Mouse (Mus musculus): ENCODE measurements around the gene Tom1. TPM values are rescaled to one million over a fixed set of nuclear protein-coding genes. Genes with fewer than 3 reads are reported as not detected.

The Tom1 gene
- polyA plus RNA-seq, 1 experiment from 2014 or later: 40.3 TPM

DNA sequence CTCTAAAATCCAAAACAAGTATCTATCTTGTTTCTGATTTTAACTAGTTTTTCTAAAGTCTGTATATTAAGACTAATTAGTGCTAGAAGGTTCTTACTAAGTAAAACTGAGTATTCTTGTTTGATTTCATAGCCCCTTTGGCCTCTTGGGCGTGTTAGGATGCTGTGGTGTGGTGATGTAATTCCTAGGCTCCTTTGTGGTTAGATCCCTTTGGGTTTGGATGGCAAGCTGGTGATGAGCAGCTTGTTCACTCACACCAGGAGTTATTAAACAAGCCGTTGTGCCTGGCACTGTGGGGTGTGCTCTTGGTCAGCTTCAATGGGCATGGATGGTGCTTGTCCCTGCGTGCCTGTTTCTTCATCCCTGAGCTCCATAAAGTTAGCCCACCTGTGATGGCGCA lies 19.8 kb downstream of the Tom1 start:
- peaks cover 40% of the 10 kb centered on the region for H3K36me3 ChIP-seq
- no peaks in the 10 kb centered on the region for H3K4me1 ChIP-seq
- H3K27ac ChIP-seq: no peak overlapping the region
- H3K9me3 ChIP-seq: no peaks in the 10 kb centered on the region
- no peak for DNase-seq (ENCODE audit: low spot score)
- WGBS: 89% methylated on average over 4 of the region's 4 CpGs
- H3K27me3 ChIP-seq (ENCODE audit: insufficient read depth, poor library complexity, severe bottlenecking): no peaks in the 10 kb centered on the region
- no peak overlapping the region for H3K4me3 ChIP-seq

DNA sequence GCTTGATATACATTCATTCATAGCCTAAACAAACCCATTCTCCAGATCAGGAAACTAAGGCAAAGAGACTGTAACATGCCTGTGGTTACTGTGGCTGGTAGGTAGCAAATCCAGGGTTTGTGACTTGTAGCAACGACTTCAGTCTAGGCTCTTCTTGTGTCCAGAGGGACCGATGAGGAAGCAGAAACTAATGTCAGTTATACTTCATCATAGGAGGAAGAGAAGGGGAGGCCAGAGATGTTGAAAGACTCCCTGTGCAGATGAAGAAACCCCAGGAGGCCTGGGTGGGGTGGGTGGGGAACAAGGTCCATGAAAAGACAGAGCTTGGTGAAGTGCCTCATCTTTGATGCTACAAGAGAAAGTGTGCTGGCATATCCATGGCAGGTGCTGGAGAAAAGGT lies 22.2 kb downstream of the Tom1 start:
- Histone ChIP-seq H3K9me3 (no peaks in the 10 kb centered on the region), H3K27ac (no peak overlapping the region), H3K36me3 (peaks cover 50% of the 10 kb centered on the region), H3K27me3 (ENCODE audit: insufficient read depth, poor library complexity, severe bottlenecking) (no peaks in the 10 kb centered on the region), H3K4me3 (no peak overlapping the region), H3K4me1 (no peaks in the 10 kb centered on the region)
- 85% methylated on average over 2 of the region's 2 CpGs for WGBS
- DNase-seq (ENCODE audit: low spot score): no peak

DNA sequence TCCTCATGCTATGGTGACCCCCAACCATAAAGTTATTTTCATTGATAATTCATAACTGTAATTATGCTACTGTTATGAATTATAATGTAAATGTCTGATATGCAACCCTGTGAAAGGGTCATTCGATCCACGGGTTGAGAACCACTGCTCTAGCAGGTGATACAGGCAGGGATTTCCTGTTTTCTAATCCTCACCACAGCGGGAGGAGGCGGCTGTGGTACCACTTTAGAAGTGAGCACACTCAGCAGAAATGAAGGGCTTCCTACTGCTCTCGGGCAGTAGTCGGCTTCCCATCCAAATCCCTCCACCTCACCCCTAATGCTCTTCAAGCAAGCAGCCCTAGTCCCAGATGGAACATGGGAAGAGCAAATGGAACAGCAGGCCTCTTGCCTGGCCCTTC lies 26.5 kb downstream of the Tom1 start:
- no peak overlapping the region for H3K4me3 ChIP-seq
- peaks cover 59% of the 10 kb centered on the region for H3K36me3 ChIP-seq
- WGBS: 72% methylated on average over 6 of the region's 6 CpGs
- H3K27ac ChIP-seq: no peak overlapping the region
- H3K4me1 ChIP-seq: peaks cover 11% of the 10 kb centered on the region
- no peaks in the 10 kb centered on the region for H3K9me3 ChIP-seq
- DNase-seq (ENCODE audit: low spot score): no peak
- H3K27me3 ChIP-seq (ENCODE audit: insufficient read depth, poor library complexity, severe bottlenecking): no peaks in the 10 kb centered on the region

- H3K27ac ChIP-seq: no peak overlapping the region
- peaks cover 11% of the 10 kb centered on the region for H3K4me1 ChIP-seq
- WGBS: 75% methylated on average over 2 of the region's 2 CpGs
- no peak for DNase-seq (ENCODE audit: low spot score)
- no peak overlapping the region for H3K4me3 ChIP-seq
- no peaks in the 10 kb centered on the region for H3K27me3 ChIP-seq (ENCODE audit: insufficient read depth, poor library complexity, severe bottlenecking)
- H3K9me3 ChIP-seq: no peaks in the 10 kb centered on the region
- H3K36me3 ChIP-seq: peaks cover 64% of the 10 kb centered on the region
Observed at GRCm38 (mm10) chr8:75060815-75061214, 27.3 kb downstream of the Tom1 start.

DNA sequence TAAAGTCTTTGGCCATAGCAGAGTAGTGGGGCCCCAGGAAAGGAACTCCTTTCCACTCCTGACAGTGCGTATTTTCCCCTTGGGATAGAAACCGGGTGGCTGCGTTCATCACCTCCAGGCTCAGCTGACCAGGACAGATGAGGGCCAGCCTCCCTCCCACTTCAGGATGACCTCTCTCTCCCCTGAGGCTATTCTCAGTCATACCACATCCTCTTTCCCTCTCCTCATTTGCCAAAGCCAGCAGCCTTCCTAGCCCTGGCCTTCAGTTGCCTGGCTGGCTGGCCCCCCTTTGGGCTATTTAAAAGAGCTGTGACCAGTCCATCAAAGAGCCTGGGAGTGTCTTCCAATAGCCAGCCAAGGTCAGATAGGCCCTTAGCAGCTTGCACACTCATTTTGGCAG lies 29.8 kb downstream of the Tom1 start:
- Histone ChIP-seq H3K27me3 (ENCODE audit: insufficient read depth, poor library complexity, severe bottlenecking) (no peaks in the 10 kb centered on the region), H3K4me3 (no peak overlapping the region), H3K4me1 (peaks cover 14% of the 10 kb centered on the region), H3K9me3 (no peaks in the 10 kb centered on the region), H3K36me3 (peaks cover 69% of the 10 kb centered on the region), H3K27ac (no peak overlapping the region)
- 63% methylated on average over 3 of the region's 3 CpGs for WGBS
- DNase-seq (ENCODE audit: low spot score): no peak

- Histone ChIP-seq H3K4me1 (peaks cover 14% of the 10 kb centered on the region), H3K36me3 (peaks cover 59% of the 10 kb centered on the region), H3K4me3 (no peak overlapping the region), H3K9me3 (no peaks in the 10 kb centered on the region), H3K27me3 (ENCODE audit: insufficient read depth, poor library complexity, severe bottlenecking) (no peaks in the 10 kb centered on the region), H3K27ac (no peak overlapping the region)
- 85% methylated on average over 3 of the region's 3 CpGs for WGBS
- no peak for DNase-seq (ENCODE audit: low spot score)
Observed at GRCm38 (mm10) chr8:75064790-75065189, 31.3 kb downstream of the Tom1 start.

GRCm38 (mm10) chr8:75067287-75067686 lies 33.8 kb downstream of the Tom1 start:
- H3K36me3 ChIP-seq: peaks cover 46% of the 10 kb centered on the region
- H3K27me3 ChIP-seq (ENCODE audit: insufficient read depth, poor library complexity, severe bottlenecking): no peaks in the 10 kb centered on the region
- H3K9me3 ChIP-seq: no peaks in the 10 kb centered on the region
- no peak overlapping the region for H3K4me3 ChIP-seq
- DNase-seq (ENCODE audit: low spot score): no peak
- no peak overlapping the region for H3K27ac ChIP-seq
- WGBS: 66% methylated on average over 6 of the region's 6 CpGs
- peaks cover 18% of the 10 kb centered on the region for H3K4me1 ChIP-seq

GRCm38 (mm10) chr8:75070297-75070696 lies 36.8 kb downstream of the Tom1 start:
- no peaks in the 10 kb centered on the region for H3K27me3 ChIP-seq (ENCODE audit: insufficient read depth, poor library complexity, severe bottlenecking)
- no peak for DNase-seq (ENCODE audit: low spot score)
- WGBS: 64% methylated on average over 1 of the region's 1 CpGs

GRCm38 (mm10) chr8:75071627-75072346 lies 38.3 kb downstream of the Tom1 start:
- Histone ChIP-seq H3K27me3 (ENCODE audit: insufficient read depth, poor library complexity, severe bottlenecking) (no peaks in the 10 kb centered on the region), H3K9me3 (no peaks in the 10 kb centered on the region), H3K36me3 (peaks cover 14% of the 10 kb centered on the region), H3K4me3 (no peak overlapping the region), H3K4me1 (0 out of 2 replicates have a peak, but pooled peaks cover 7% of the 10 kb centered on the region), H3K27ac (0 out of 2 replicates have a peak overlapping the region, but pooled peaks have one; percentile 47)
- 27% methylated on average over 4 of the region's 4 CpGs for WGBS
- DNase-seq (ENCODE audit: low spot score): peak; percentile 93

More at GRCm38 (mm10) chr8:75070297-75070696, 36.8 kb downstream of the Tom1 start:
- Histone ChIP-seq H3K27ac (no peak overlapping the region), H3K9me3 (no peaks in the 10 kb centered on the region), H3K4me3 (no peak overlapping the region), H3K4me1 (0 out of 2 replicates have a peak, but pooled peaks cover 7% of the 10 kb centered on the region), H3K36me3 (peaks cover 28% of the 10 kb centered on the region)

DNA sequence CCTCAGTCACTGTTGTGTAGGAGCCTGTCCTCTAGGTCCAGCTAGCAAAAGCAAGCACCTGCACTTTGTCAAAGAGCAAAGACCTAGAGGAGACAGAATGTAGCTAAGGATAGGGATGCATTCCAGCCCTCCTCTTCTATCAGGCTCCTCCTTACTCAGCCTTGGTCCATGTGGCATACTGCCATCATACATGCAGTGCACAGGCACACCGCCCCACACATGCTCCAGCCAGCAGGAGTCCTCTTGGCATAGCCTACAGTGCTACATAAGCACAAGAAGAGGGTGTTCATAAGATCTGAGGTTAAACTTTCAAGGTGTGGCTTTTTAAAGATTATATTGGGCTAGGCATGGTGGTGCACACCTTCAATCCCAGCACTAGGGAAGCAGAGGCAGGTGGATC lies 41.4 kb downstream of the Tom1 start:
- no peaks in the 10 kb centered on the region; the same call in 1 of the 2 replicates for H3K36me3 ChIP-seq
- H3K27me3 ChIP-seq (ENCODE audit: insufficient read depth, poor library complexity, severe bottlenecking): no peaks in the 10 kb centered on the region
- no peaks in the 10 kb centered on the region for H3K9me3 ChIP-seq
- H3K27ac ChIP-seq: no peak overlapping the region
- no peak overlapping the region for H3K4me3 ChIP-seq
- DNase-seq (ENCODE audit: low spot score): no peak
- WGBS: 91% methylated on average over 1 of the region's 1 CpGs
- 0 out of 2 replicates have a peak, but pooled peaks cover 4% of the 10 kb centered on the region for H3K4me1 ChIP-seq

DNA sequence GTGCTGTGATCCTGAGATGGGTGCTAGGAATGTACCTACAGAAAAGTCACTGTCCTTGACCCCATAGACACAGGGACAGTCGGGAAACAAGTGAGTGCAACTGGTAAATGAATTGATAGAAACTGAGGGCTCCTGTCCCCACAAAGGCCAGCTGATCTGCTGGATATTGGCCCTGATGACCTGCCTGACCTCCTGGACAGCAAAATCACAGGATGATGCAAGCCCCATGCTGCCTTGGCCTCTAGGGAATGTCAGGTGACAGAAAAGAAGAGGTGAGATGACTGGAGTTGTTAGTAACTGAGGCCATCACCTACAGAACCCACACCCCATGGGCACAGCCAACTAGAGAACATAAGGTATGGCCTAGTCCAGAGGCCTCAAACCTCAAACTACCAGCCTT lies 44.7 kb downstream of the Tom1 start:
- H3K36me3 ChIP-seq: no peaks in the 10 kb centered on the region
- no peak for DNase-seq (ENCODE audit: low spot score)
- no peak overlapping the region for H3K27ac ChIP-seq
- 76% methylated on average over 1 of the region's 1 CpGs for WGBS
- H3K9me3 ChIP-seq: no peaks in the 10 kb centered on the region
- peaks cover under 1% of the 10 kb centered on the region; the same call in 1 of the 2 replicates for H3K4me1 ChIP-seq
- H3K4me3 ChIP-seq: no peak overlapping the region
- H3K27me3 ChIP-seq (ENCODE audit: insufficient read depth, poor library complexity, severe bottlenecking): no peaks in the 10 kb centered on the region

DNA sequence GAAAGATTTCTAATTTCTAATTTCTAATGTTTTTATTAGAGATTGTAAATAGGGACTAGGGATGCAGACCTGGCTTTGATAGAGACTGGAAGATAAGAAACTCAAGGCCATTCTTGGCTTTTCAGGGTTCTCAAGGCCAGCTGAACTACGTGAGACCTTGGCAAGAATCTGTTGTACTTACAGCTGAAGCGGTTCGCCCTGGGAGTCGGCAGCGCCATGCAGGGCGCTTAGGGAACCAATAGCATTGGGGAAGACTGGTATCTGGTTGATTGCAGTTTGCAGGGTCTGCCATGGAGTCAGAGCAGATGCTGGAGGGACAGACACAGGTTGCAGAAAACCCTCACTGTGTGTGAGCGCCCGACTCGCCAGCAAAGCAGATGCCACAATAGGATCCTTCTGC lies 45.3 kb downstream of the Tom1 start:
- H3K36me3 ChIP-seq: no peaks in the 10 kb centered on the region
- peaks cover 7% of the 10 kb centered on the region; the same call in 1 of the 2 replicates for H3K4me1 ChIP-seq
- H3K27ac ChIP-seq: no peak overlapping the region
- WGBS: 92% methylated on average over 9 of the region's 9 CpGs
- no peak for DNase-seq (ENCODE audit: low spot score)
- H3K27me3 ChIP-seq (ENCODE audit: insufficient read depth, poor library complexity, severe bottlenecking): no peaks in the 10 kb centered on the region
- no peak overlapping the region for H3K4me3 ChIP-seq
- no peaks in the 10 kb centered on the region for H3K9me3 ChIP-seq

- WGBS: 80% methylated on average over 9 of the region's 9 CpGs
- Histone ChIP-seq H3K4me3 (no peak overlapping the region), H3K27ac (no peak overlapping the region), H3K4me1 (peaks cover 14% of the 10 kb centered on the region), H3K27me3 (ENCODE audit: insufficient read depth, poor library complexity, severe bottlenecking) (no peaks in the 10 kb centered on the region), H3K9me3 (no peaks in the 10 kb centered on the region), H3K36me3 (no peaks in the 10 kb centered on the region)
- DNase-seq (ENCODE audit: low spot score): no peak
Observed at GRCm38 (mm10) chr8:75081364-75082040, 48.0 kb downstream of the Tom1 start.

All from heart, embryonic 10.5 days (tissue).